Mouse (Mus musculus) stomach, embryonic 15.5 days (tissue): ENCODE results near the gene Prcd. TPM values are rescaled to one million over a fixed set of nuclear protein-coding genes. Genes with fewer than 3 reads are reported as not detected.

Source experiments
- ATAC-seq: fragments of 200-750 bp; cut with Nextera tagmentation; 2 replicates; pipeline ENCODE4 v1.8.0; 2017; ENCODE audit warnings: low read depth, moderate number of reproducible peaks, moderate TSS enrichment; ENCODE audit not compliant: insufficient read depth, low FRiP score
- H3K27ac ChIP-seq: fragments of 300-500 bp; sonication (generic); 2 replicates; pipeline ENCODE4 v1.5.1; 2015; ENCODE audit warnings: mild to moderate bottlenecking, inconsistent platforms
- H3K27me3 ChIP-seq: fragments of 300-500 bp; sonication (generic); replicated peaks from 2 replicates; pipeline ENCODE4 v1.6.1; 2015; ENCODE audit warnings: inconsistent platforms
- H3K36me3 ChIP-seq: fragments of 300-500 bp; sonication (generic); 2 replicates; pipeline ENCODE4 v1.6.1; 2015; ENCODE audit warnings: inconsistent platforms
- H3K4me1 ChIP-seq: fragments of 300-500 bp; sonication (generic); 2 replicates; pipeline ENCODE4 v1.6.1; 2015; ENCODE audit warnings: inconsistent platforms
- H3K4me2 ChIP-seq: fragments of 300-500 bp; sonication (generic); 2 replicates; pipeline ENCODE4 v1.6.1; 2015; ENCODE audit warnings: mild to moderate bottlenecking, inconsistent platforms
- H3K4me3 ChIP-seq: fragments of 300-500 bp; sonication (generic); replicated peaks from 2 replicates; pipeline ENCODE4 v1.5.1; 2015; ENCODE audit warnings: inconsistent platforms
- H3K9ac ChIP-seq: fragments of 300-500 bp; sonication (generic); 2 replicates; pipeline ENCODE4 v1.6.1; 2015; ENCODE audit warnings: inconsistent platforms
- H3K9me3 ChIP-seq: fragments of 300-500 bp; sonication (generic); 2 replicates; pipeline ENCODE4 v1.6.1; 2016; ENCODE audit warnings: inconsistent platforms
- WGBS: fragments of 180-500 bp; shearing (Covaris S2); methylation state at CpG from one replicate; pipeline ENCODE4 v1.1.7; 2015; 5-methylcytosine and 5-hydroxymethylcytosine counted together
- polyA plus RNA-seq: library from polyadenylated mRNA; unstranded; fragments of >200 nt; fragmentation: Nextera tagmentation; extraction: Ambion mirVana; gene quantifications from 2 replicates; pipeline ENCODE4 v1.2.1, GENCODE M21; 2015

The Prcd gene
- polyA plus RNA-seq, 1 experiment from 2014 or later, result 1.3 TPM

DNA sequence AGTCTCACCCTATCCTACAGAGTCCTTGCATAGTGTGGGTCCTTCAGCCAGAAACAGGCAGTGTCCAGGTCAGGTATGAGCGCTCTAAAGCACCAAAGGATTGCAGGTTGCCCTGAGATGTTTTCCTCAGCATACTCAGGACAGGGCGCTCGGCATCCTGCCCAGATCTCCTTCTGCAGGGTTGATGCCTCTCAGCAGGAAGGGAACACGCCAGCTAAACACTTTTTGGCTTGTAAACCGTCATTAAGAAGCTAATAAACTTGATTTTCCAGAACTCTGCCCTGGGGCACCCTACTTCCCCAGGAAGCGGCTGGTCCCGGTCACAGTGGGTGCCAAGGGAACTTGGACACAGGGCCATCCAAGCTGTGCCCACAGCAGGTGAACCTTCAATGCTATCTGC lies 34.2 kb upstream of the Prcd start:
- 84% methylated on average over 7 of the region's 7 CpGs for WGBS
- no peak for ATAC-seq
- H3K27me3 ChIP-seq, result no peaks in the 10 kb centered on the region
- no peak overlapping the region for H3K27ac ChIP-seq
- peaks cover 61% of the 10 kb centered on the region for H3K4me1 ChIP-seq
- no peak overlapping the region for H3K4me3 ChIP-seq
- H3K9ac ChIP-seq, result no peak overlapping the region
- no peaks in the 10 kb centered on the region for H3K9me3 ChIP-seq
- no peaks in the 10 kb centered on the region for H3K36me3 ChIP-seq
- no peak overlapping the region for H3K4me2 ChIP-seq

DNA sequence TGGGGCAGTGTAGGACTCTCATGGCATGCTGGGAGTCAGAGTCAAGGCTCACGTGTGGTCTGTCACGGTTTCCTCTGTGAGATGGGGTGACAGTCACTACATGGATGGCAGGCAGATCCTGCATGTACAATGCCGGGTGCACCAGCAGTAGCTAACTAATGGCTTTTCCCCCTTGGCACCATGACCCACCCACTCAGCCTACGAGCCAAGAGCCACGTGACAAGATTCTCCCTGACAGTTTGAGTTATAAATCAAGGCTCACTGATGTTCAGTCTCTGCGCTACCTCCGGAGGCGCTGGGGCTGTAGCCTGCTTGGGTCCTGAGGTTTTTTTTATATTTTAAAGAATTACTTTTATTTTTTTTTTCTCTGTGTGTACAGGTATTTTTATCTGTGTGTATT lies 33.8 kb upstream of the Prcd start:
- Histone ChIP-seq H3K4me1 (peaks cover 64% of the 10 kb centered on the region), H3K9me3 (no peaks in the 10 kb centered on the region), H3K4me3 (no peak overlapping the region), H3K4me2 (no peak overlapping the region), H3K36me3 (no peaks in the 10 kb centered on the region), H3K9ac (no peak overlapping the region), H3K27ac (no peak overlapping the region), H3K27me3 (no peaks in the 10 kb centered on the region)
- no peak for ATAC-seq
- WGBS, result 59% methylated on average over 8 of the region's 8 CpGs

DNA sequence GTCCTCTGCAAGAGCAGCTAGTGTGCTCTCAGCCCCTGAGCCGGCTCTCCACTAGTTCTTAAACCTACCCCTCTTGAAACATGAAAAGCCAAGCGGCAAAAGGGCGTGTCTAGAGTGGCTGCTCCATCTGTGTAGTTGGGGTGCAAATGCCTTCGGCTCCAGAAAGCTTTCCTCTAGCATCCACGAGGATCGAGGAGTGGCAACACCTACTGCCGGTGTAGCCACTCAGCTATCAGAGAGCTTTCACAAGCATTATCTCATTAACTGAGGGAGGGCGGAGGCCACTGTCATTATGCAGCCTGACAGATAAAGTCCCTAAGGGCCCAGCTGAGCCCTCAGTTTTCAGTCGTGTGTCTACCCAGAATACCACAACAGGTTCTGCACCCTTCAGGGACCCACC lies 33.3 kb upstream of the Prcd start:
- Histone ChIP-seq H3K4me3 (no peak overlapping the region), H3K27ac (no peak overlapping the region), H3K9ac (no peak overlapping the region), H3K4me1 (peaks cover 67% of the 10 kb centered on the region), H3K36me3 (no peaks in the 10 kb centered on the region), H3K4me2 (0 out of 2 replicates have a peak overlapping the region, but pooled peaks have one; percentile 6), H3K27me3 (no peaks in the 10 kb centered on the region), H3K9me3 (no peaks in the 10 kb centered on the region)
- WGBS, result 32% methylated on average over 9 of the region's 9 CpGs
- ATAC-seq, result peak; percentile 33; the same call in 1 of the 2 replicates

DNA sequence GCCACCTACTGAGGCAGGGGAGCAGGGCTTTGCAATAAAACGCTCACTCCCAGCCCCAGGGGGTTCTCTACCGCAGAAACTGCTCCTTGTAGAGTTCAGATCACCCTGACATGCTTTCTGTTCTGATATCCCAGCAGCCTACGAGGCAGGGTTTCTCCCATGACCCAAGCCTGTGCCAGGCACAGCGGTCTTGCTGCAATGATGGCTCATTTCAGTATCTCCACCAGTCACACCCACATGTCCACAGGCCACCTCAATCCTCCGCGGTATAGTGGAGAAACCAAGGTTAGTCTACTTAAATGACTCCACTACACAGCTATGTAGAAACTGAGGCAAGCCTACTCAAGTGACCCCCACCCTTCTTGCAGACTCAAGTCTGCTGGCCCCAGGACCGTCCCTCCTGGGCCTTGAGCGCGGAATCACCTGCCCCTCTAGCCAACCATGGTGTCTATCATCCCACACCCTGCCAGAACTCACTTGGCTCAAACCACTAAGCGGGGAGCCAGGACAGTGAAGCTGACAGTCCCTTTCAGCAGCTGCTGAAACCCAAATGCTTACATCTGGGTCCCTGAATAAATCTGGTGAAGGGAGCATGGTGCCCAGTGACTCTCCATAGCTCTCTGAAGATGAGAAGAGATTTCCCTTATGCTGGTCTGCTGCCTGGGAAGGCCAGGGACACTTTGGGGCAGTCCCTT lies 32.6 kb upstream of the Prcd start:
- Histone ChIP-seq H3K4me1 (peaks cover 62% of the 10 kb centered on the region), H3K9me3 (no peaks in the 10 kb centered on the region), H3K4me3 (no peak overlapping the region), H3K36me3 (no peaks in the 10 kb centered on the region), H3K27ac (peak overlapping the region; percentile 42; the same call in 1 of the 2 replicates), H3K4me2 (0 out of 2 replicates have a peak overlapping the region, but pooled peaks have one; percentile 6), H3K27me3 (no peaks in the 10 kb centered on the region), H3K9ac (no peak overlapping the region)
- WGBS, result 73% methylated on average over 10 of the region's 10 CpGs
- no peak for ATAC-seq

DNA sequence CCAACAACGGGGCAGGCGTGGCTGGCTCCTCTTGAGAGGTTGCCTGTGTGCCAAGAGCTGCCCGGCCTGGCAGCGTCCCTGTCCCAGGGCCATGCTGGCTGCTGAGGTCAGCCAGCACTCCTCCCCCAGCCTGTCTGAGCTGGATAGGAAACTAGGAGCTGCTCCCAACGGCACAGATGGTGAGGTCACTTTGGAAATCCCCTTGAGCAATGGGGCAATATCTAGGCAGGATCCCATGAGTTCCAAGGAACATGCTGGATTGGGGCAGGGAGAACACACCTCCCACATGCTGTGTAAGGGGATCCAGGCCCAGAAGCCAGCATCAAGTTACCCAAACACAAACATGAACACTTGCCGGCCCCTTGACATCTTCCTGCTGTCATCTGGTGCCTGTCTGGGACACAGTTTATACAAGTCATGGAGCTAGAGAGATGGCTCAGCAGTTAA lies 32.1 kb upstream of the Prcd start:
- Histone ChIP-seq H3K27me3 (no peaks in the 10 kb centered on the region), H3K27ac (peak overlapping the region; percentile 42; the same call in 1 of the 2 replicates), H3K36me3 (no peaks in the 10 kb centered on the region), H3K9me3 (no peaks in the 10 kb centered on the region), H3K4me3 (no peak overlapping the region), H3K4me2 (0 out of 2 replicates have a peak overlapping the region, but pooled peaks have one; percentile 6), H3K9ac (no peak overlapping the region), H3K4me1 (peaks cover 56% of the 10 kb centered on the region)
- no peak; the same call in 1 of the 2 replicates for ATAC-seq
- 31% methylated on average over 6 of the region's 6 CpGs for WGBS

DNA sequence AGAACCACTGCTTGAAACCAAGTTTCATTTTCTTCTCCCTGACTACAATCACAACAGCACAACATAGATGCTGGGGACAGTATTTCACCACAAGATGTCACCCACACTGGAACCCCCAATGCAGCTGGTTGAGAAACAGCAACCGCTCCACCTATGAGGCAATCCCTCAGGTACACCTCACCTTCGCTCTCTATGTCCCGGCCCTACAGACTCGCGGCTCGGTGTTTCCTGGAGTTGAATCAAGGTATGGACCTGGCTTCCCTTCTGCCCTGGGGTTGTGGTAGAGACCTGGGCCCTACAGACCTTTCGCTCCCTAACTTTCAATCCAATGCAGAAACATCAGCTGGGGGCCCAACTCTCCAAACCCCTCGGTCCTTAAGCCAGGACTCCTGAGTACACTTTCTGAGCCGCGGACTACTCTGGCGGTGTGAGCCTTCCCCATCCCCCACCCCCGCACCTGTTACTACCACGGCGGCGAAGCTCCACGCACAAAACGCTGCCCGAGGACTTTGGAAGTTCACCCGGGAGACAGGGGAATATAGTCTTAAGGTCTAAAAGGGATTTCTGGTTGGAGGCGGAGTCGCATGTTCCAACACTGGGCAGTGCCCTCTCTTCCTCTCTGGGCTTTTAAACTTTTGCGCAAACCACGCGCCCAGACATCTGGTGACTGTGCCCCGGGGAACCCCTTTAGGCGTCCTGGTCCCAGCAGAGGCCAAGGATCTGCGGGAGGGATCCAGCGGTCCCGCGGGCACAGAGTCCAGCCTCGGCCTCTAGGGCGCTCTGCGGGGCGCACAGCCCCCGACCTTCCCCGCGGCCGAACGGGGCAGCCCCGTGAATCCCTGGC lies 29.8 kb upstream of the Prcd start:
- Histone ChIP-seq H3K4me1 (peaks cover 47% of the 10 kb centered on the region), H3K9me3 (no peaks in the 10 kb centered on the region), H3K4me2 (peak overlapping the region; percentile 87), H3K36me3 (no peaks in the 10 kb centered on the region), H3K9ac (peak overlapping the region; percentile 71), H3K4me3 (peak overlapping the region; percentile 67), H3K27ac (peak overlapping the region; percentile 3; the same call in 1 of the 2 replicates), H3K27me3 (no peaks in the 10 kb centered on the region)
- ATAC-seq, result peak; percentile 19
- WGBS, result 7% methylated on average over 40 of the region's 40 CpGs

DNA sequence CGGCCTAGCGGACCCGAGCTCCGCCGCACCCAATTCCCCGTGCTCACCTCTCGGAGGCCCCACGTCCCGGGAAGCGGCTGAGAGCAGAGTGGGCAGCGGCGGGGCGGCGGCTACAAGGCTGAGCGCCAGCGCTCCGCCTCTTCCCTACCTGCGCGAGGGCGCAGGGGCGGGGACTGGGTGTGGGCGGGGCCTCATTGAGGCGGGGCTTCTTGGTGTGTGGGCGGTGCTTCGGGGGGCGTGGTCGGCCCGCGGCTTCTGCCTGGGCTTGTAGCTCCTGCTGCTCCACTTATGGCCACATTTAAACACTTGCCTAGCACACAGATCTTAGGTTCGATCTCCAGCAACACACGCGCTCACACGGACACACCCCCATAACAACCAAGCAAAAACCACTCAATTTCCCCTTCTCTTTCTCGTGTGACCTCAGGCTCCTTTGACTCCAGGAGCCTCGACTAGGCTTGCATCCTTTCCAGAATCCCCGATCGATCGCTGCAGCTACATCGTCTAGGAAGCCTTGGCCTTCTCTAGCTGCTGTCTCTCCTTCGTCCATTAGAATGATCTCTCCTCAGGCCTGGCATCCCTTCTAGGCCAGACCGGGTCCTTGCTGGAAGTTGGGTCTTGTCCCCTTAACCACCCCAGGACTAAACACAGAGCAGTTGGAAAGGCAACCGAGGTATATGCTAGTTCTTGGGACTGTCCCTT lies 29.1 kb upstream of the Prcd start:
- no peaks in the 10 kb centered on the region for H3K36me3 ChIP-seq
- H3K27ac ChIP-seq, result peak overlapping the region; percentile 3; the same call in 1 of the 2 replicates
- H3K4me3 ChIP-seq, result peak overlapping the region; percentile 67
- no peaks in the 10 kb centered on the region for H3K9me3 ChIP-seq
- 14% methylated on average over 41 of the region's 42 CpGs for WGBS
- ATAC-seq, result peak; percentile 76
- no peaks in the 10 kb centered on the region for H3K27me3 ChIP-seq
- H3K9ac ChIP-seq, result peak overlapping the region; percentile 71
- peak overlapping the region; percentile 87 for H3K4me2 ChIP-seq
- peaks cover 48% of the 10 kb centered on the region for H3K4me1 ChIP-seq

DNA sequence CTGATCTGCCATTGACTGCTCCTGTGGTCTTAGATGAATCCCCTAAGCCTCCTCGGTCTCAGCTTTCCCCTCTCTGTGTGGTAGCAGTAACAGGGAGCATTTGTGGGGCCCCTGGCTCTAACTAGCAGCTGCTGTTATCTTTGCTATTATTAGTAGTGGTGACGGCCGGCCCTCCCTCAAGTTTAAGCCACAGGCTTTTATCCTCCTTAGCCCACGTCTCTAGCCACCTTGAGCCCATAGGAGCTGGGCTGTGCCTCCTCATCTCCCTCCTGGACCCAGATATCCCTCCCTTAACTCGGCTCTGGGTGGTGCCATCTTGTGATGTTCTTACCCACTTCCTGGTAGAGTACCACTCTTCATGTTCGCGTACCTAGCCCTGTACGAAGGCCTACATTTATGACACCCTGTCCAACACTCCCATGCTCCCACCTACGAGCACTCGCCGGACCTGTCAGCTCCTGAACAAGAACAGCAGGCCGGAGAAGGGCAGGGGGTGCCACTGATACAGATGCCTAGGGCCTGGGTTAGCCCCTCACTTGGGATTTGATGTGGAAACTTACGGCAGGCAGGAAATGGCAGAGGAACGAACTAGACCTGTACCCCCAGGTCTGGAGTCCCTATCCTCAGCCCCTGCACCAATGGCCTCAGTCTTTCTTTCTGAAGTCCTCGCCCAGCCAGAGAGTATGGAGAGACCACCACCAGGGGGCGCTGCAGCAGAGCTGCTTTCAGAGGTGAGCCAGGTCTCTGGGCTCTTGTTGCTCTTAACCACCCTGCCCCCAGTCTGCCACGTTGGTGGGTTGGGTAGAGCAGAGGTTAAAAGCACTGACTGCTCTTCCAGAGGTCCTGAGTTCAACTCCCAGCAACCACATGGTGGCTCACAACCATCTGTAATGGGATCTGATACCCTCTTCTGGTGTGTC lies 28.0 kb upstream of the Prcd start:
- Histone ChIP-seq H3K9me3 (no peaks in the 10 kb centered on the region), H3K4me1 (peaks cover 39% of the 10 kb centered on the region), H3K36me3 (no peaks in the 10 kb centered on the region), H3K4me3 (no peak overlapping the region), H3K9ac (no peak overlapping the region), H3K27ac (no peak overlapping the region), H3K4me2 (no peak overlapping the region), H3K27me3 (no peaks in the 10 kb centered on the region)
- ATAC-seq, result no peak
- 75% methylated on average over 17 of the region's 17 CpGs for WGBS

DNA sequence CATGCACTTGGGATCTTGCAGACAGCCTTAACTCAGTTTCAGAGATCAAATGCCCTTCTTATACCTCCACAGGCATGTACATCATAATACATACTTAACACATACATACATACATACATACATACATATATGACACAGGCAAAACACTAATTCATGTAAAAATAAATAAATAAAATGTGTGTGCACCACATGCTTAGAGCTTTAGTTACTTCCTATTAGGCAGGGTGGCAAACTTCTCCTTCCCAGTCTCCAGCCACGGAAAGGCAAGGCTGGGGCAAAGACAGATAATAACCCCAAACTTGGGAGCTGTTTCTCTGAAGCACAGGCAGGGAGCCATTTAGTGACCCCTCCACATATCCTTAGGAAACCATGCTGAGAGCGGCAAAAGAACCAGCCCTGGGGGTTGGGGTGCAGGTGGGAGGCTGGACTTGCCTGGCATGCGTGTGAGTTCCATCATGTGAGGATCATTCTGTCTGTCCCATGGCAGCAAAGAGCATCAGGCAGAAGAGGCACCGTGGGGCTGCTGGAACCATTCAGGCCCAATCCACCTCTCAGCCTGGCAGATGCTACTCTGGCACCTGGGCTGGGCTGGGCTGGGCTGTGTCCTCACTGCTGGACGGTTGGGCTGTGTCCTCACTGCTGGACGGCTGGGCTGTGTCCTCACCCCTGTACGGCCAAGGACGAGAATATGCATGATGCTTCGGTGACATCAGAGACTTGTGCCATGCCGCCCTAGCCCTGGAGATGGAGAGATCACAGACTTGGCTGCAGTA lies 26.8 kb upstream of the Prcd start, which contains the start of gene Rhbdf2:
Rhbdf2 (minus strand) TSS at position 721 of the 773 bp plus-strand sequence.
- Histone ChIP-seq H3K27ac (no peak within 1 kb of the TSS), H3K9ac (no peak within 1 kb of the TSS), H3K4me3 (no peak within 1 kb of the TSS), H3K9me3 (no peaks in the 10 kb centered on the region), H3K36me3 (no peaks in the 10 kb centered on the region), H3K27me3 (no peaks in the 10 kb centered on the region), H3K4me1 (peaks cover 33% of the 10 kb centered on the region), H3K4me2 (no peak within 1 kb of the TSS)
- no peak for ATAC-seq
- 65% methylated on average over 10 of the region's 10 CpGs for WGBS
